Mouse (Mus musculus): ENCODE measurements around the gene Olfr574. TPM values are rescaled to one million over a fixed set of nuclear protein-coding genes. Genes with fewer than 3 reads are reported as not detected.

The Olfr574 gene
- polyA plus RNA-seq (2016; fragmentation: Nextera tagmentation; extraction: Ambion mirVana), result not detected in 2 replicates

GRCm38 (mm10) chr7:102948167-102948566 is at the start of gene Olfr574:
Gene Olfr574, plus strand, starts transcription at chr7:102948467.
- Histone ChIP-seq H3K4me1 (replicated peaks) (no peaks in the 10 kb centered on the region), H3K36me3 (no peaks in the 10 kb centered on the region), H3K4me2 (no peak within 1 kb of the TSS), H3K4me3 (no peak within 1 kb of the TSS), H3K27ac (ENCODE audit: poor library complexity, severe bottlenecking) (no peak within 1 kb of the TSS), H3K9me3 (replicated peaks) (no peaks in the 10 kb centered on the region), H3K9ac (no peak within 1 kb of the TSS), H3K27me3 (replicated peaks) (no peaks in the 10 kb centered on the region)
- ATAC-seq (ENCODE audit: insufficient number of reproducible peaks, low FRiP score), result no peak
- WGBS, result 94% methylated on average over 1 of the region's 1 CpGs

GRCm38 (mm10) chr7:102915261-102915660 is 33.0 kb upstream of the Olfr574 start:
- Histone ChIP-seq H3K9me3 (replicated peaks) (no peaks in the 10 kb centered on the region), H3K4me1 (replicated peaks) (0 out of 2 replicates have a peak, but pooled peaks cover 8% of the 10 kb centered on the region), H3K9ac (no peak overlapping the region), H3K4me2 (no peak overlapping the region), H3K27me3 (replicated peaks) (no peaks in the 10 kb centered on the region), H3K27ac (ENCODE audit: poor library complexity, severe bottlenecking) (no peak overlapping the region), H3K36me3 (no peaks in the 10 kb centered on the region), H3K4me3 (no peak overlapping the region)
- 28% methylated on average over 1 of the region's 1 CpGs for WGBS
- ATAC-seq (ENCODE audit: insufficient number of reproducible peaks, low FRiP score), result no peak

- ATAC-seq (ENCODE audit: insufficient number of reproducible peaks, low FRiP score), result no peak
- H3K4me3 ChIP-seq, result no peak overlapping the region
- WGBS, result 30% methylated on average over 5 of the region's 5 CpGs
These were observed 31.9 kb upstream of the Olfr574 start for GRCm38 (mm10) chr7:102916405-102916804.

GRCm38 (mm10) chr7:102917032-102917875 is 31.0 kb upstream of the Olfr574 start, which contains the start of gene Olfr571:
Gene Olfr571, minus strand, starts transcription at chr7:102917536.
- no peaks in the 10 kb centered on the region for H3K9me3 ChIP-seq (replicated peaks)
- 0 out of 2 replicates have a peak, but pooled peaks cover 8% of the 10 kb centered on the region for H3K4me1 ChIP-seq (replicated peaks)
- WGBS, result 59% methylated on average over 4 of the region's 4 CpGs
- ATAC-seq (ENCODE audit: insufficient number of reproducible peaks, low FRiP score), result no peak
- no peak within 1 kb of the TSS for H3K27ac ChIP-seq (ENCODE audit: poor library complexity, severe bottlenecking)
- no peak within 1 kb of the TSS for H3K4me3 ChIP-seq
- H3K4me2 ChIP-seq, result no peak within 1 kb of the TSS
- H3K9ac ChIP-seq, result no peak within 1 kb of the TSS
- no peaks in the 10 kb centered on the region for H3K36me3 ChIP-seq
- H3K27me3 ChIP-seq (replicated peaks), result no peaks in the 10 kb centered on the region

More at GRCm38 (mm10) chr7:102916405-102916804, 31.9 kb upstream of the Olfr574 start:
- Histone ChIP-seq H3K4me2 (no peak overlapping the region), H3K9me3 (replicated peaks) (no peaks in the 10 kb centered on the region), H3K36me3 (no peaks in the 10 kb centered on the region), H3K27me3 (replicated peaks) (no peaks in the 10 kb centered on the region), H3K4me1 (replicated peaks) (0 out of 2 replicates have a peak, but pooled peaks cover 8% of the 10 kb centered on the region), H3K9ac (no peak overlapping the region), H3K27ac (ENCODE audit: poor library complexity, severe bottlenecking) (no peak overlapping the region)

- Histone ChIP-seq H3K36me3 (no peaks in the 10 kb centered on the region), H3K4me2 (no peak overlapping the region), H3K4me1 (replicated peaks) (0 out of 2 replicates have a peak, but pooled peaks cover 6% of the 10 kb centered on the region), H3K4me3 (no peak overlapping the region), H3K9me3 (replicated peaks) (no peaks in the 10 kb centered on the region), H3K9ac (no peak overlapping the region), H3K27me3 (replicated peaks) (no peaks in the 10 kb centered on the region), H3K27ac (ENCODE audit: poor library complexity, severe bottlenecking) (no peak overlapping the region)
- ATAC-seq (ENCODE audit: insufficient number of reproducible peaks, low FRiP score), result peak; percentile 66
- WGBS, result 11% methylated on average over 1 of the region's 1 CpGs
These were observed 28.6 kb upstream of the Olfr574 start for GRCm38 (mm10) chr7:102919632-102920031.

DNA sequence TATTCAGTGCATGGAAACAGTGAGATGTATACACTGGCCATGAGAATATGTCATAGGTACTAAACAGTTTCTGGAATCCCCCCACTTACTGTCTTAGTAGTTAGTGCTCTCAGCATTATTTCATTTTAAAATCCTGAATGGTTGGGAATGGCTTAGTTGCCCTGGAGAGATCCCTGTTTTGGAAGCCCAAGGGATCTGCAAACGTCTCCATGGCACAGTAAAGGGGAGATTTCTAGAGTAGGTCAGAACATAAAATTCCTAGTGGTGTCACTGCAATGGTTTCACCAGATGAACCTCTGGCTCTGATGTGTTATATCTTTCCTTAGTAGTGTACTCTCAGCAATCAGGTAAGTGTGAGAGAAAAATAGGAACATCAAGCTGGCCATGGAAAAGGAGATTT is 24.2 kb upstream of the Olfr574 start, which contains the start of gene Olfr572:
TSS of gene Olfr572 (plus strand) at position 301 of the 400 bp plus-strand sequence.
- Histone ChIP-seq H3K4me1 (replicated peaks) (no peaks in the 10 kb centered on the region), H3K36me3 (no peaks in the 10 kb centered on the region), H3K9ac (no peak within 1 kb of the TSS), H3K27ac (ENCODE audit: poor library complexity, severe bottlenecking) (no peak within 1 kb of the TSS), H3K4me3 (no peak within 1 kb of the TSS), H3K4me2 (no peak within 1 kb of the TSS), H3K27me3 (replicated peaks) (no peaks in the 10 kb centered on the region), H3K9me3 (replicated peaks) (no peaks in the 10 kb centered on the region)
- ATAC-seq (ENCODE audit: insufficient number of reproducible peaks, low FRiP score), result no peak
- 51% methylated on average over 1 of the region's 1 CpGs for WGBS

DNA sequence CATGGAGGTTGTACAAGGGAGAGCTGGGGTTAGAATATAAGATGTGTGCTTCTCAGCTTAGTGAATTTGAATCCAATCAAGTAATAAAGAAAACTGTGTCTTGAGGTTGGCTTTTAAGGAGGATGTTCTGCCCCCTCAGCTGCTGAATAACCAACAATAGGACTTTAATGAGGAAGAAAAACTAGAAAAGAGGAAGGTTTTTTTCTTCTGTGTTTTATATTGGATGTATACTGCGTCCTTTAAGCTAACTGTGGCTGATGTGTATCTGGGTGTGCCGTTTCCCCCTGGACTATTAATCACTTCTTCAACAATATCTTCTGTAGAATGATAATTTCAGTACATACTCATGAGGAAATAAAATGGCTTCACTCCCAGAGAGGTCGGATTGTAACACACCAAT is 21.2 kb upstream of the Olfr574 start:
- H3K4me1 ChIP-seq (replicated peaks), result no peaks in the 10 kb centered on the region
- no peak overlapping the region for H3K4me3 ChIP-seq
- ATAC-seq (ENCODE audit: insufficient number of reproducible peaks, low FRiP score), result no peak
- H3K36me3 ChIP-seq, result no peaks in the 10 kb centered on the region
- no peak overlapping the region for H3K27ac ChIP-seq (ENCODE audit: poor library complexity, severe bottlenecking)
- H3K27me3 ChIP-seq (replicated peaks), result no peaks in the 10 kb centered on the region
- 68% methylated on average over 3 of the region's 3 CpGs for whole genome bisulfite sequencing
- no peak overlapping the region for H3K9ac ChIP-seq
- no peak overlapping the region for H3K4me2 ChIP-seq
- H3K9me3 ChIP-seq (replicated peaks), result no peaks in the 10 kb centered on the region

DNA sequence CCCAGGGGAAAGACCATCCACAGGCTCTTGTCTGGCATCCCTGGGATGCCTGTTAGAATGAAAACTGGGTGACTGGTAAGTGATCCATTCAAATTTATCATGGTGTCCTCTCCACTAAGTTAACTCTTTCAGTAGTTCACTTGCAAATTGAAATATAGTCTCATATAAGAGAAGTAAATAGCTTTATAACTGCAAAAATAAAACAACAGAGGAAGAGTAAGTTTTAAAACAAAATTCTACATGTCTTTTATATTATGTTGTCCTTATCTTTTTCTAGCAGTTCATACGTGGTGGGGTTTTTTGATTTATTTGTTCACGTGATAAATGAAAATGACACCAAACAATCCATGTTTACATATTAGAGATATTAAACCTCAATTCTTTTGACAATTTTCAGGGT is 5.8 kb upstream of the Olfr574 start, which contains the start of gene Olfr573-ps1:
TSS of gene Olfr573-ps1 (minus strand) at position 101 of the 400 bp plus-strand sequence.
- no peak within 1 kb of the TSS for H3K4me2 ChIP-seq
- no peaks in the 10 kb centered on the region for H3K4me1 ChIP-seq (replicated peaks)
- H3K4me3 ChIP-seq, result no peak within 1 kb of the TSS
- ATAC-seq (ENCODE audit: insufficient number of reproducible peaks, low FRiP score), result no peak
- H3K36me3 ChIP-seq, result no peaks in the 10 kb centered on the region
- WGBS, result 82% methylated on average over 2 of the region's 2 CpGs
- no peak within 1 kb of the TSS for H3K9ac ChIP-seq
- no peaks in the 10 kb centered on the region for H3K27me3 ChIP-seq (replicated peaks)
- no peak within 1 kb of the TSS for H3K27ac ChIP-seq (ENCODE audit: poor library complexity, severe bottlenecking)
- no peaks in the 10 kb centered on the region for H3K9me3 ChIP-seq (replicated peaks)

DNA sequence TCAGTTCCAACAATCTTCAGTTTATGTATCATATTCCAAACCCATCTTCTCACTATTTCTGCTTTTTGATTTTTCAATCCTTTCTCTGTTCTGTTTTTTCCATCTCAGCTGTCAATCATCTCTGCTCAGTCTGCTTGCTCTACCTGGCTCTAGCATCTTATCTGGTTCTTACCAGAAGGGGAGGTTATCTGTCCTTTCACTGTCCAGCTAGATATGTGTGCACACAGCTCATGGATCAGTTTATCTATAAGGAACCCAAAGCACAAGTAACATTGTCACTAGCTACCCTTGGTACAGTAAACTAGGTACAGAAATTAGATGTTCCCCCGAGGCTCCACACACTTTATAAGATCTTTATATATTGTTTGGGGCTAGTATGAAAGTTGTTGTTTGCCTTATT is 4.8 kb upstream of the Olfr574 start:
- Histone ChIP-seq H3K9me3 (replicated peaks) (no peaks in the 10 kb centered on the region), H3K4me1 (replicated peaks) (no peaks in the 10 kb centered on the region), H3K36me3 (no peaks in the 10 kb centered on the region), H3K9ac (no peak overlapping the region), H3K4me3 (no peak overlapping the region), H3K27ac (ENCODE audit: poor library complexity, severe bottlenecking) (no peak overlapping the region), H3K4me2 (no peak overlapping the region), H3K27me3 (replicated peaks) (no peaks in the 10 kb centered on the region)
- peak; percentile 80; the same call in 1 of the 2 replicates for ATAC-seq (ENCODE audit: insufficient number of reproducible peaks, low FRiP score)
- WGBS, result 76% methylated on average over 1 of the region's 1 CpGs

DNA sequence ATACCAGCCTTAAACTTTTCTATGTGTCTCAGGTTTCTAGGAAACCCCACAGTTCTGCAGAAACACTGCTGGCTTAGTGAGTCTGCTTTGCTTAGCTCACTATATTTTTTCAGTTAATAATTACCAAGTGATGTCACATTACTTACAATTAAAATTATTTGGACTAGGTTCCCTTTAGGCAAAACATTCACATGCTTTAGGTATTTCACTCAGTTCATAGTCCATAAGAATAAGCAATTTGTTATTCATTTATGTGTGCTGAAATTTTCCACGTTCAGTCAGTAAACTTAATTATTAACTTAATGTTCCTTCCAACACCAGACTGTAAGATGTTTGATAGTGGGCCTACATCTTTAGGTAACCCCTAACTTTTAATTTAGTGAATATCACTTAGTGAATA is 2.5 kb downstream of the Olfr574 start:
- H3K27me3 ChIP-seq (replicated peaks), result no peaks in the 10 kb centered on the region
- H3K4me2 ChIP-seq, result no peak overlapping the region
- no peak overlapping the region for H3K27ac ChIP-seq (ENCODE audit: poor library complexity, severe bottlenecking)
- no peaks in the 10 kb centered on the region for H3K4me1 ChIP-seq (replicated peaks)
- no peak overlapping the region for H3K9ac ChIP-seq
- no peak for ATAC-seq (ENCODE audit: insufficient number of reproducible peaks, low FRiP score)
- H3K4me3 ChIP-seq, result no peak overlapping the region
- no peaks in the 10 kb centered on the region for H3K36me3 ChIP-seq
- H3K9me3 ChIP-seq (replicated peaks), result no peaks in the 10 kb centered on the region
- WGBS, result 67% methylated on average over 1 of the region's 1 CpGs

GRCm38 (mm10) chr7:102958137-102958536 is 9.9 kb downstream of the Olfr574 start:
- WGBS, result 45% methylated on average over 3 of the region's 3 CpGs
- Histone ChIP-seq H3K27ac (ENCODE audit: poor library complexity, severe bottlenecking) (no peak overlapping the region), H3K4me1 (replicated peaks) (0 out of 2 replicates have a peak, but pooled peaks cover 3% of the 10 kb centered on the region), H3K36me3 (no peaks in the 10 kb centered on the region), H3K4me3 (no peak overlapping the region), H3K4me2 (no peak overlapping the region), H3K27me3 (replicated peaks) (no peaks in the 10 kb centered on the region), H3K9me3 (replicated peaks) (no peaks in the 10 kb centered on the region), H3K9ac (no peak overlapping the region)
- no peak for ATAC-seq (ENCODE audit: insufficient number of reproducible peaks, low FRiP score)

All from heart, embryonic 12.5 days (tissue).